Mouse (Mus musculus): ENCODE measurements around the gene Wdr43.

DNA sequence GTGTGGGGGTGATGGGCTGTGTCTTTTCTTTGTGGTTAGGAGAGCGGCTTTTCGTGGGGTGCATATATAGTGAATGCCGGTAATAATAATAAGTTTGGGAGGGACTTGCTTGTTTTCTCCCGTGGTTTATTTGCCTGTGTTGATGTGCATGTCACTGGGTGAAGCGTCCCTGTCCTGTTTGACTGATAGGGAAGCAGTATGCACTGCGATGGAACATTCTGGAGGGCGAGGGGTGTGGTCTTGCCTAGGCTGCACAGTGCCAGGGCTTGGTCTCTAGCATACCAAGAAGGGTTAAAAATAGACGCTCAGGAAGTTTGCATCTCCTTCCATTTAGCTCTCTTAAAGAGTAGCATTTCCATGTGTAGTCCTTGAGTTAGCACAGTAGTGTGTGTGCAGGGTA, 21.1 kb downstream of the Wdr43 start:
- no peak for TF ChIP-seq CTCF (conservative IDR thresholded peaks at IDR 0.05 in 1 of 2, IDR thresholded peaks at IDR 0.05 in 1 of 2; ENCODE audit: low read depth in 2 of 2, low read length in 2 of 2)
- TF ChIP-seq E2F4 (IDR thresholded peaks at IDR 0.05; ENCODE audit: insufficient replicate concordance, low read depth, low read length): no peak
- TF ChIP-seq TBP (conservative IDR thresholded peaks at IDR 0.05; ENCODE audit: low read depth, low read length): no peak
